ENCODE assay signal across 1 mouse cellular context in the genomic region with DNA sequence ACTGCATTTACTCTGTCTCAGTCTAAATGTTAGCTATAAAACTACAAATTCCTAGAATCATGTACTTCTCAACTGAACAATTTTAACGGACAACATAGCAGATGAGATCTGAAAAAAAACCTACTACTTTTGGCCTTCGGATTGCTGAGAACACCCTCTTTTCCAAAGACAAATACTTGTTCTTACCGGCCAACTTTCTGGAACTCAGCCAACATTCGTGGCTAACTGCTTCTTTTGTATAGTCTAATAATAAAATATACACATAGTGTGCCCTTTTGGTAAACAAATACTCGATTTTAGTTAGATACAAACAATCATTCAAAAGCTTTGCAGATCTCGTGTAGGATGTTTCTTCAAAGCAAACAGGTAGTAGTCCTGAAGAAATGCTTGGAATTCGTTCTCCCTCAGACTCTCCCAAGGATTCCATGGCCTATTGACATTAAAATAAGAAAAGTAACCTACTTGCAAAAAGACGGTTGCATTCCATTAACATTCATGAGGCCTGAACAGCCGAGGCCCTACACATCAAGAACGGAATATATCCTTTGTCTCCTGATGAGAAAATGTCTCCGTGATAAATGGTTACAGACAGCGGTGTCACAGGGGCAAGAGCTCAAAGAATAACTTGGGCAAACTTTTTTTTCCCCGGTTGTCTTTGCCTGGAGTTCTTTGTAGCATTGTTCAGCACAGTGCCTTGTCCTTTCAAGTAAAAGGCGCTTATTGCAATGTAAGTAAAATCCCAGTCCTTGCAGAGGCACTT.
TF ChIP-seq lines count a peak whose summit lies in the region.

No protein-coding gene starts in this region.

TF ChIP-seq in MEL, 35 proteins besides CTCF, POLR2A, EP300 and RAD21 (continued from another document):
- TF ChIP-seq BHLHE40 (IDR thresholded peaks at IDR 0.05; ENCODE audit: borderline replicate concordance, low read depth, low read length) = no peak
- no peak for TF ChIP-seq GABPA (IDR thresholded peaks at IDR 0.05; ENCODE audit: low read depth, low read length)
- TF ChIP-seq TBP (IDR thresholded peaks at IDR 0.05; ENCODE audit: low read depth, low read length) = no peak
- no peak for TF ChIP-seq ZKSCAN1 (IDR thresholded peaks at IDR 0.05; ENCODE audit: low read depth, low read length)
- TF ChIP-seq ZC3H11A (IDR thresholded peaks at IDR 0.05; ENCODE audit: low read depth, low read length) = no peak
- TF ChIP-seq MEF2A (IDR thresholded peaks at IDR 0.05; ENCODE audit: extremely low read depth, insufficient replicate concordance, low read depth, low read length, poor library complexity, severe bottlenecking) = no peak
- TF ChIP-seq ZNF384 (IDR thresholded peaks at IDR 0.05; ENCODE audit: low read depth, low read length) = no peak
